Mouse (Mus musculus) liver, embryonic 14.5 days (tissue): ENCODE results near the gene Kif24. TPM values are rescaled to one million over a fixed set of nuclear protein-coding genes. Genes with fewer than 3 reads are reported as not detected.

Source experiments
- ATAC-seq: fragments of 200-750 bp; cut with Nextera tagmentation; 2 replicates; pipeline ENCODE4 v1.8.0; 2017; ENCODE audit warnings: moderate number of reproducible peaks, mild to moderate bottlenecking, moderate library complexity; ENCODE audit not compliant: insufficient read depth
- DNase-seq, 3 experiments: peaks; one replicate each; pipeline ENCODE4 v3.0.0-alpha.2; 2012 to 2013; ENCODE audit warnings: low read depth in 3 of 3, low spot score in 3 of 3
- H3K27ac ChIP-seq: fragments of 300-500 bp; sonication (generic); 2 replicates; pipeline ENCODE4 v1.5.1; 2014; ENCODE audit warnings: moderate library complexity, mild to moderate bottlenecking, control low read depth, inconsistent platforms
- H3K27me3 ChIP-seq: fragments of 300-500 bp; sonication (generic); 2 replicates; pipeline ENCODE4 v1.6.1; 2014; ENCODE audit warnings: mild to moderate bottlenecking, low read length, moderate library complexity; ENCODE audit not compliant: control insufficient read depth, insufficient read depth
- H3K36me3 ChIP-seq: fragments of 300-500 bp; sonication (generic); replicated peaks from 2 replicates; pipeline ENCODE4 v1.6.1; 2014; ENCODE audit warnings: low read depth; ENCODE audit not compliant: control insufficient read depth, insufficient read depth
- H3K4me1 ChIP-seq, 2 experiments: fragments of 200-500 bp in 1 of 2; fragments of 300-500 bp in 1 of 2; sonication (generic) in 1 of 2; replicated peaks; 2 replicates each; pipeline ENCODE4 v1.6.1; 2012 to 2014; ENCODE audit warnings: antibody characterized with exemption in 1 of 2, inconsistent platforms in 1 of 2, low read length in 1 of 2; ENCODE audit not compliant: control insufficient read depth in 2 of 2, insufficient read depth in 2 of 2
- H3K4me2 ChIP-seq: fragments of 300-500 bp; sonication (generic); 2 replicates; pipeline ENCODE4 v1.6.1; 2014; ENCODE audit warnings: low read depth, mild to moderate bottlenecking, control low read depth, moderate library complexity
- H3K4me3 ChIP-seq, 2 experiments: fragments of 200-500 bp in 1 of 2; fragments of 300-500 bp in 1 of 2; sonication (generic) in 1 of 2; 2 replicates each; pipeline ENCODE4 v1.5.1; 2012 to 2014; ENCODE audit warnings: low read depth in 2 of 2, low read length in 2 of 2, mild to moderate bottlenecking in 2 of 2, control low read depth in 1 of 2, inconsistent platforms in 1 of 2, moderate library complexity in 1 of 2; ENCODE audit not compliant: insufficient read depth in 1 of 2
- H3K9ac ChIP-seq: fragments of 300-500 bp; sonication (generic); replicated peaks from 2 replicates; pipeline ENCODE4 v1.6.1; 2014; ENCODE audit warnings: mild to moderate bottlenecking, control low read depth, moderate library complexity
- H3K9me3 ChIP-seq: fragments of 300-500 bp; sonication (generic); 2 replicates; pipeline ENCODE4 v1.6.1; 2016; ENCODE audit warnings: low read length, mixed read lengths; ENCODE audit not compliant: control insufficient read depth
- CTCF ChIP-seq: IDR thresholded peaks from 2 replicates; pipeline ENCODE4 v1.5.1; 2016; ENCODE audit warnings: antibody characterized with exemption, low read depth, control low read depth
- EP300 ChIP-seq: IDR thresholded peaks from 2 replicates; pipeline ENCODE4 v1.6.1; 2016; ENCODE audit warnings: antibody characterized with exemption, low read depth
- WGBS: fragments of 180-500 bp; shearing (Covaris S2); extraction: QIAGEN DNeasy Blood & Tissue Kit; methylation state at CpG from one replicate; pipeline ENCODE4 v1.1.7; 2014; ENCODE audit not compliant: insufficient replicate concordance; 5-methylcytosine and 5-hydroxymethylcytosine counted together
- polyA plus RNA-seq, 2 experiments: library from polyadenylated mRNA; depleted of rRNA in 1 of 2; stranded (reverse) in 1 of 2; unstranded in 1 of 2; fragments of >200 nt; fragmentation: Nextera tagmentation in 1 of 2; extraction: Ambion mirVana in 1 of 2; gene quantifications; 2 replicates each; pipeline versions ENCODE4 v1.2.1 to v1.2.3; 2012 to 2014

The Kif24 gene
- polyA plus RNA-seq, 2 experiments = 4.0 to 4.2 TPM

GRCm38 (mm10) chr4:41398353-41398752, 66.3 kb downstream of the Kif24 start:
- no peak overlapping the region for H3K9ac ChIP-seq
- no peaks in the 10 kb centered on the region for H3K27me3 ChIP-seq
- no peak for ATAC-seq
- H3K9me3 ChIP-seq = no peaks in the 10 kb centered on the region
- H3K27ac ChIP-seq = no peak overlapping the region
- DNase-seq = no peak
- peaks cover 17% of the 10 kb centered on the region for H3K36me3 ChIP-seq
- H3K4me1 ChIP-seq = no peaks in the 10 kb centered on the region
- TF ChIP-seq EP300 (no peak), CTCF (no peak)
- H3K4me2 ChIP-seq = no peak overlapping the region
- no peak overlapping the region for H3K4me3 ChIP-seq
- 88% methylated on average over 6 of the region's 6 CpGs for WGBS

GRCm38 (mm10) chr4:41394651-41395050, 70.0 kb downstream of the Kif24 start:
- Histone ChIP-seq H3K4me3 (no peak overlapping the region), H3K27ac (no peak overlapping the region), H3K27me3 (no peaks in the 10 kb centered on the region), H3K4me2 (no peak overlapping the region), H3K9ac (no peak overlapping the region), H3K36me3 (peaks cover 30% of the 10 kb centered on the region), H3K9me3 (no peaks in the 10 kb centered on the region), H3K4me1 (no peaks in the 10 kb centered on the region)
- 84% methylated on average over 9 of the region's 9 CpGs for WGBS
- DNase-seq (no peak), ATAC-seq (no peak)
- no peak for TF ChIP-seq EP300
- TF ChIP-seq CTCF = no peak

- no peak for ATAC-seq
- Histone ChIP-seq H3K27me3 (no peaks in the 10 kb centered on the region), H3K4me1 (peaks cover 25 to 26% of the 10 kb centered on the region in 2 experiments), H3K4me3 (no peak overlapping the region), H3K4me2 (no peak overlapping the region), H3K36me3 (peaks cover 42% of the 10 kb centered on the region), H3K9me3 (no peaks in the 10 kb centered on the region), H3K27ac (no peak overlapping the region), H3K9ac (no peak overlapping the region)
- TF ChIP-seq EP300 = no peak
- TF ChIP-seq CTCF = no peak
- DNase-seq = no peak
- WGBS = 73% methylated on average over 2 of the region's 2 CpGs
Measured at GRCm38 (mm10) chr4:41391015-41391414, 73.7 kb downstream of the Kif24 start.

- Histone ChIP-seq H3K27me3 (no peaks in the 10 kb centered on the region), H3K4me1 (peaks cover 28 to 29% of the 10 kb centered on the region in 2 experiments), H3K36me3 (peaks cover 42% of the 10 kb centered on the region), H3K27ac (no peak overlapping the region), H3K9ac (no peak overlapping the region), H3K9me3 (no peaks in the 10 kb centered on the region), H3K4me3 (no peak overlapping the region), H3K4me2 (peak overlapping the region; percentile 31)
- 16% methylated on average over 3 of the region's 3 CpGs for WGBS
- peak; percentile 50 to 64 (median 56) for DNase-seq
- TF ChIP-seq CTCF = peak; percentile 94
- no peak for TF ChIP-seq EP300
- no peak for ATAC-seq
Measured at GRCm38 (mm10) chr4:41390122-41390521, 74.6 kb downstream of the Kif24 start.

GRCm38 (mm10) chr4:41389240-41389639, 75.4 kb downstream of the Kif24 start:
- 93% methylated on average over 5 of the region's 5 CpGs for WGBS
- H3K36me3 ChIP-seq = peaks cover 48% of the 10 kb centered on the region
- no peaks in the 10 kb centered on the region for H3K9me3 ChIP-seq
- H3K9ac ChIP-seq = peak overlapping the region; percentile 65
- peak overlapping the region; percentile 99 for H3K27ac ChIP-seq
- ATAC-seq (no peak), DNase-seq (no peak)
- H3K27me3 ChIP-seq = no peaks in the 10 kb centered on the region
- peak overlapping the region; percentile 52 to 59 for H3K4me3 ChIP-seq
- TF ChIP-seq CTCF = no peak
- no peak for TF ChIP-seq EP300
- H3K4me2 ChIP-seq = peak overlapping the region; percentile 72
- peaks cover 28 to 29% of the 10 kb centered on the region in 2 experiments for H3K4me1 ChIP-seq
